Mouse (Mus musculus) spleen, postnatal 10 days (tissue): ENCODE measurements around the gene Gldn.

ENCODE experiments used
- DNase-seq, 2 experiments: peaks; one replicate each; pipeline ENCODE4 v3.0.0; 2021 to 2022; ENCODE audit warnings: low spot score in 2 of 2

The Gldn gene

DNA sequence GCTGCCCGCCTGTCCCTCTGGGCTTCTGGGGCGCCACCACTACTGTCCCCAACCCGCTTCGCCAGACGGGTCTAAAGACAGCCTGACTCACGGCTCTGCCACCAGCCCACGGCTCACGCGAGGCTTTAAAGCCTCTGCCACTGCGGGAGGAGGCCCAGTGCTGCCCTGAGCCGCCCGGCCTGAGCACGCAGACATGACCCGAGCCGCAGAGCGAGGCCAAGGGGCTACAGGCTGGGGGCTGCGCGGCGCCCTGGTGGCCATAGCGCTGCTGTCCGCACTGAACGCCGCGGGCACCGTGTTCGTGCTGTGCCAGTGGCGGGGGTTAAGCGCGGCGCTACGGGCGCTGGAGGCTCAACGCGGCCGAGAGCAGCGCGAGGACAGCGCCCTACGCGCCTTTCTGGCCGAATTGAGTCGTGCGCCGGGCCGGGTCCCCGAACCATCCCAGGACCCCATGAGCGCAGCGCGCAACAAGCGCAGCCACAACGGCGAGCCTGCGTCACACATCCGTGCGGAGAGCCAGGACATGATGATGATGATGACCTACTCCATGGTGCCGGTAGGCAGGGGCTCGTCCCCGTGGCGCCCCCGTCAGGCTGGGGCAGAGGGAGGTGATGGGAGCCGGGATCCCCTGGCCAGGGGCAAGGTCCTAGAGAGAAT lies at the start of gene Gldn:
Gene Gldn, plus strand, starts transcription at position 156 of the 657 bp plus-strand sequence.
- no peak for DNase-seq

DNA sequence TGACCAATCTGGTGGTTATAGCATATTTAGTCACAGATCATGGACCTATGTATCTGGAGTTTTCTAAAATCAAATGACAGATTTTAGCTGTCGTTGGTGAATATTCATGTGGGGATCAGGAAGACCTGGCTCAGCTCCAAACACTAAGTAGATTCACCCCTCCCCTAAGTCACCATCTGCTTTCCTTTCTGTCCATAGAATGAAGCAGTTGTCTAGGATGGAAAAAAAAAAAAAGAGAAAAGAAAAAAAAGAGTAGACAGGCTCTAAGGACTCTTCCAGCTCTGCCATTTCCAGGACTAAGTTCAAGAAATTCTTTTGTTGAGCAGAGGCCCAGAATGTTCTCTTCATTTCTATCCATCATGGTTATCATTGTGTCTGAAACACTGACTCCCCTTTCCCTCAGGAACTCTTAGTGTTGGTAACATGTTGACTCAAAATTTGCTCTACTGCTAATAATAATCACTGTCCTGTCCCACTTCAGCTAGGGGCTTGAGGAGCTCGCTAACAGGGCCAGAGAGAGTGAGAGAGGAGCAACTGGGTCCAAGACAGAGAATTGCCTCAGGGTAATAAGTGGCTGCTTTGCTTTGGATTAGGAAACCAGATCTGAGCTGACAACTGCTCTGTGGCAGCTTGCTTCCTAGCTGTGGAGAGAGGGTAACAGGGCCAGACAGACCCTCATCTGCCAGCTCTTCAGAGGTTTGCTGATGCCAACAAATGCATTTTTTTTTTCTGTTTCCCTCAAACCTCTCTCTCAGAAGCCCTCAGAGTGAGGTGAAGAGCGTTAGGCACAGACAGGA lies 41.2 kb upstream of the Gldn start:
- no peak for DNase-seq

DNA sequence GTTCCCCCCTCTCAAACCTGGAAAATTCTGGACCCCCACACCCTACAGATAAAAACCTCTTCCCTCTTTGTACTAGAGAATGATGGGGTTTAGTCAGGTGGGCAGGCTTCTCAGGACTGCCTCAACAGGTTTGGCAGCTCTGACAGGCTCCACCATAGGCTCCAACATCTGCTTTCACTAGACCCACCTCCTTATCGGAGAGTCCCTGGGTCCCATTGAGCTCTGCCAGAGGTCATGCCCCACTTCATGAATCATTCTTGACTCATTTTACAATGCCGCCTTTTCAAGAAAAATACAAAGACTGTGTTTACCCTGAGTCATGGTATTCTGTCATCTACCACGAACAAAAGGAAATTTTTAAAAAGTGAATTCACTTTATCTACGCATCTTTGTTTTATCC lies 21.5 kb upstream of the Gldn start:
- no peak for DNase-seq

DNA sequence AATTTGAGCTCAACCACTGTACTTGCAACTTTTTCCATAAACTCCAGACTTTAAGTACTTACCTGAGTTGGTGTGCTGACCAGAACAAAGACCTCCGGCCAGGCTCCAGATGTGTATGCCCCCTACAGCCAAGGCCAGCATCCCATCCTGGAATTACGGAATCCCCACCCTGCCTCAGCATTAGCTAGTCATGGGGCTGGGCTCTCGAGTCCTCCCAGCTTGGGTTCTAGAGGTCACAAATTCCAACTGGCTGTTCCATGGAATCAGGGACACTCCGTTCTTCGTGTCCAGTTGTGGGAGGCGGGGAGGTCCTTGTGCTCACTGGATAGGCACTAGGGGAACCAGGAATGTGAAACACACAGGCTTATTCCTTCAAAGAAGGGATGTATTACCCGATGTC lies 18.3 kb upstream of the Gldn start, which contains the start of gene Cyp19a1:
Gene Cyp19a1, minus strand, starts transcription at position 101 of the 400 bp plus-strand sequence.
- DNase-seq: no peak

DNA sequence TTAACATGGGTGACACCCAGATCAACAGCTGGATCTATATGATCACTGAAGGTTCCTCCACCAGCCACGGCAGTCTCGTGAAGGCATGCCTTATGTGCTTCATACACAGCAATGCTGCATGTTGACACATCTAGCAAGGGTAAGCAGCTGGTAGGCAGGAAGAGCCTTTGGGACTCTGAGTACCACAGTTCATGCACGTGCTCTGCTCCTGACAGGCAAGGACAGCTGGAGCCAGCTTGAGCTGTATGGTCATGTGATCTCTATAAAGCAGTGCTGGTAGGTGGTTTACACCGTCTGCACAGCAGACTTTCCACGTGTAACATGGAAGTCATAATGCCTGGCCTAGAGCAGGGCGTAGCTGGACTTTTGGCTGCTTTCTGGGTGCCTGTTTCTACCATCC lies 16.3 kb upstream of the Gldn start:
- DNase-seq: no peak

DNA sequence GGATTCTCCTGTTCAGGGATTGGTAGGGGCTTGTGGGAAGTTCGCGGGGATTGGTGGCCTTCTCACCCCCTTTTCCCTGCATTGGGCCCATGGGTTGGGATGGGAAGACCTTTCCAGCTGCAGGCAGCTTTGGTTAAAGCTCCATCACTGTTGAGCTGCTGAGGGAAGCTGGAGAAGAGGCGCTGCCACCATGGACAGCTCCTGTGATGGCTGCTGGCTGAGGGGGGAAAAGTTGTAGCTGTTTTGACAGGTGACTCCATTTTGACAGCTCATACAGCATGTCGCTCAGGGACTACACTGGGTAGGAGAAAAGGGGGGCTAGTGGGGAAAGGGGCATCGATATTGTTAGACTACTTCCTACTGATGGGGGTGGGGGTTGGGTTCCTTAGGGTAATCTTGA lies 15.4 kb upstream of the Gldn start:
- no peak for DNase-seq

DNA sequence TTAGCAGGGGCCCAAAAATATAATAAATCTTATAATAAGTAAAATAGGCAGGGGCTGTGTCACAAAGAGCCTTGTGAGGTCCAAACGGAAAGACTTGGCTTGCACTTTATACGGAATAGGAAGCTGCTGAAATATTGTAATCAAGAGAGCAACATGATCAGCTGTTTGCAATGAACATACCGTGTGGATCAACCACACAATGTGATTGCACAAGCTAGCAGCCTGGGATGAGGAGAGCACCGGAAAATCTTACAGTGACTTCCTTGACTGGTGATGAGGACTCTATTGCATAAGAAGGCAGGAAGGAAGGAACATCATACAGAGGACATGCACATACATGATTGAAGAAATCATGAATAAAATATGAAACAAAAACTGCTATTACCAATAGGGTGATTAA lies 11.0 kb upstream of the Gldn start:
- DNase-seq: no peak

DNA sequence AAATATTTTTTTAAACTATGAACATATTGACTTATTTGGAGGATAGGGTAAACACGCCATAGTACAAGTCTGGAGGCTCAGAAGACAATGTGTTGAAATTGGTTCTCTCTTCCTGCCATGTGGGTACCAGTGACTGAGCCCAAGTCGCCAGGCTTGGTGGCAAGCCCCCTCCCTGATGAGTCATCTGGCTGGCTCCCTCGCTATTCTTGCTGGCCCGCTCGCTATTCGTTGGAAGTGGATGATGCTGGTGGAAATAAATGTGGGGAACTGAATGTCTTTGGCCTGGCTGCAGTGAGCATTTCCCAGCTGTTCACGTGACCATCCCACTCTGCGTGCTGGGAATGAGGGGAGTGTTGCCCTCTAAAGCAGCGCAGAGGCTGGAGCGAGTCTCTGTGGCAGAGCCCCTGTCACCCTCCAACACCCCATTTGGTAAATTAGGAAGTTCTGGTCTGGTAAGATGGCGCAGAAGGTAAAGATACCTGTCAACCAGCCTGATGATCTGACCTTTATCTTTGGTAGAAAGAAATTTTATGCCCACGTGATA lies 7.2 kb upstream of the Gldn start:
- no peak for DNase-seq

DNA sequence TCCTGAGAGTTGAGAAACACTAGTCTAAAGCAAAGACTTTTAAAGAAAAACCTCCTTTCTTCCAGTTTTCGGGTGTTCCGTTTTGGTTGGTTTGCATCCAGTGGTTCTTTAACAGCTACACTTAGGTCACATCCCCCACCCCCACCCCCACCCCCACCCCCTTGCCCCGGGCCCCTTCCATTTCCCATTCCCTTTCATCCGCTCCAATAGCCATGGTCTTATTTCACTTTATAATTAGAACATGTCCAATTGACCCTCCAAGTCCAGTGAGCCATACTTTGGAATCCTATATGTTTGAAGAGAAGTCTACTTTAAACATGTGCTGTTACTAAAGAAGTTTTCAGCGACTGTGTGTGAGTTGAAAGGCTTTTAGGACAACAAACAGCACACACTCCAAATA lies 1.5 kb downstream of the Gldn start:
- no peak for DNase-seq

DNA sequence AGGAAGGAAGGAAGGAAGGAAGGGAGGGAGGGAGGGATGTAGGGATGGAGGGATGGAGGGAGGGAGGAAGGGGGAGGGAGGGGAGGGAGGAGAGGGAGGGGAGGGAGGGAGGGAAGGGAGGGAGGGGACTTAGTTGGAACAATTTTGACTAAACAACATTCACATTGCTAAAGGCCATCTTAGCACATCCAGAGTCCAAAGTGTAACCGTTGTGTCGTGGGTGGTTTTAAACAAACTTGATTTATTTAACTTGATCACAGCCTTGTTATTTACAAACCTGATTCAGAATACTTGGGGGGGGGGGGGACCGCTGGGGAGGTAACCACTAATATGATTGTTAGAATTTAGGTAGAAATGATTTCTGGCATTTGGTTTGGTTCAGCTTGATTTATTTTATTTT lies 13.1 kb downstream of the Gldn start:
- no peak for DNase-seq

DNA sequence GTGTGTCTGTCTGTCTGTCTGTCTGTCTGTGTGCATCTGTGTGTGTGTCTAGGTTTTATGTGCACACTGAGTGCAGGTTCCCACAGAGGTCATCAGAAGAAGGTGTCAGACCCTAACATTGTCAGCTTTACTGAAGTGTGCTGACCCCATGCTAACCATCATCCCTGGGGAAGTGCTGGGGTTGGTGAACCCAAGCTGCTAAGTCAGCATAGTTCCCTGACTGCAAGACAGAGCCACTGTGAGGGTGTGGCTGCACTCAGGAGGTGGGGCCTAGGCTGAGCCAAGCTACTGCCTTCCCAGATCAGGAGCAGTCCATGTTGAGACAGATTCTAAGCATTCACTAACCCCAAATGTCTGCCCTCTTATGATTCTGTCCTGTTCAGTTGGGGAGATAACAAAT lies 13.5 kb downstream of the Gldn start:
- no peak for DNase-seq

DNA sequence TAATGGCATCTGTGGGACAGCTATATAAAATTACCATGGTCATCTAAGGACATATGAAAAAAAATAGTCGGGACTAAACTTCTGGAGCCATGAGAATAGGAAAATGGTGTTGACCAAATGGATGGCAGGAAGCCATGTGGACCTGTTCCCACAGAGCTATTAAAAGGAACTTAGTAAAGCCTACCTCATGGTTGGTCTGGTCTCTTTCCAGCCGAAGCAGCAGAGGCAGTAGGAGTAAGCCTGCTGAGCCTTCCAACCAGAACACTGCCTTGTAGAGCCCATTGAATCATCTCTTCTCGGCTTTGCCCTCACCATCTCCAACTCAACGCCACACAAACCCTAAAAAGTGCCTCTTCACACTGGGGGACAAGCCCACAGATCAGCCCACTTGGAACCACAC lies 15.0 kb downstream of the Gldn start:
- no peak for DNase-seq

DNA sequence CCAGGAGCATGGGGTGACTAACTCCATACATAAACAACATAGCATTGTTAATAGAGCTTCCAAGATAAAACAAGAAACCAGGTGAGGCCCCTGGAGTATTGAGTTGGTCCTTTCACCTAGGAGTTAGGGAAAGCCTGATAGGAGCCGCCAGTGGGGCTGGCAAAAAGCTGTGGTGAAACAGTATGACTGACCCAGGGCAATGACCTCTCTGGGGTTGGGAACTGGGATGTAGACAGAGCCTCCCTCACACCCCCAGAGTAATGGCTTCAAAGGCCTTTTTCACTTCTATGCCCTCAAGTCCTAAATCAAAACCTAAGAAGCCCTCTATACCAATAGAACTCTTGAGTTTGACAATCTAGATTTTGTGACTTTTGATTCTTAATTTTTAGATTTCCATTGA lies 21.9 kb downstream of the Gldn start:
- no peak for DNase-seq

DNA sequence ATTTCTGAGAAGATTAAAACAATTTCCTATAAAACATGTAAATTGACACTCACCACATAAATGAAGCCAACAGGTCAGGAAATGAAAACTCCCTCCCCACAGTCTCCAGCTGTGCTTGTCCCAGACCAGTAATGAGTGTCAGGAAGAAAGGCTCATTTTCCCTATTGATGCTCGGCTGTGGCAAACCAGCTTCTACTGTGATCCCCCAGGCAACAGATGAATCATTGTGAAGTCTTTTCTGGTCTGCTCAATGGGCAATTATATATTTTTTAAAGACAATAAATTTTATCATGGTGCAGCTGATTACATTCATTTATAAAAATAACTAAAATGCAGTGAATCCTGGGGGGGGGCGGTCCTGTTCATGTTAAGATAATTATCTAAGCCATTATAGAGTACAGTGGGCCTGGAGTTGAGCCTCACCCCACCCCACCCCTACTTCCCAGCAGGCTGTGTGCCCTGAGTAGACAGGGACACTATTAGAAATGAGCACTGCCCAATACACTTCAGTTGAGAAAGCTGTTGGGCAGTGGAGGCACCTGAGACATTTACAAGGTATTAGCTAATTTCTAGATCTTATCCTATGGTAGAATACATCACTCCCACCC lies 22.6 kb downstream of the Gldn start:
- DNase-seq: no peak

DNA sequence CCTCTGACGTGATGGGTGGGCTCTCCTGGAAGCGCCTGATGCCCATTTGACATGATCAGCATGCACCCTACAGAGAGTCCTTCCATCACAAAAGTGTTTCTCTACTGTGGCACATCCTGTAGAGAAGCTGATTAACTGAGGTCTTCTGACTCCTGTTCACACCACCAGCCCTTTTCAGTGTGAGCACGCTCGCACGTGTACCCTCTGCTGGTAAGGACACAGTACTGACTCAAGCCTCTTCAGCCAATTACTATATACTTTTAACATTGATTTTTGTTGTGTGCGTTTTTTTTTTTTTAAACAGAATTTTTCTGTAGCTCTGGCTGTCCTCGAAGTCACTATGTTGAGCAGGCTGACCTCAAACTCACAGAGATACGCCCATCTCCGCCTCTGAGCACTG lies 30.1 kb downstream of the Gldn start:
- no peak for DNase-seq

DNA sequence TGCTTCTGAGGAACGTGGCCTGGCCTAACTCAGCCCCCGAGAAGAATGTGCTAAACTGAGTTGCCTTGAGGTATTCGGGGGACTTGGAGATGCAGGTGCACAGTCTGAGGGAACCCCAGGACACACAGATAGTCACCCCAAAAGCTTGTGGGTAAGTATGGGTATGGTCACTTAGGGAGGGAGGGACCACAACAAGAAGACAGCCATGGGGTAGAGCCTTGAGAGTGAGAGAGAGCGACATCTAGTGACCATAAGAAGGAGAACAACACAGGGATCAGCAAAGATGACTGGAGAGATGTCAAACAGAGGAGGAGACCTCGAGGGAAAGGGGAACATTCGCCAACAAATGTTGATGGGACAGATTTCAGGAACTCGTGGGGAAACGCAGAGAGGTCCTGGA lies 37.2 kb downstream of the Gldn start:
- DNase-seq: no peak

DNA sequence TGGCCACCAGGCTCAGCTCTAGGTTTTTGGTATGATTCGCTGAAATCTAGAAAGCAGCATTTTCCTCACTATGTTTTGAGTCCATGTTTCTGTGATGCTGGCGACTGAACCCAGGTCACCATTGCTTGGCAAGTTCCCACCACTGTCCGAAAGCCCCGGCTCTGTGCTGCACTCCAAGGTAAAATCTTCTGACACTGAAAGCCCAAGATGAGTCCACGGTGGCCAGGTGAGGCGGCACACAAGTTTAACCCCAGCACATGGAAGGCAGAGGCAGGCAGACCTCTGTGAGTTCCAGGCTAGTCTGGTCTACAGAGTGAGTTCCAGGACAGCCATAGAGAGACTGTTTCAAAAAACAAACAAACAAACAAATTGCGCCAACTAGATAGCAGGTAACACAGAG lies 42.9 kb downstream of the Gldn start:
- no peak for DNase-seq

DNA sequence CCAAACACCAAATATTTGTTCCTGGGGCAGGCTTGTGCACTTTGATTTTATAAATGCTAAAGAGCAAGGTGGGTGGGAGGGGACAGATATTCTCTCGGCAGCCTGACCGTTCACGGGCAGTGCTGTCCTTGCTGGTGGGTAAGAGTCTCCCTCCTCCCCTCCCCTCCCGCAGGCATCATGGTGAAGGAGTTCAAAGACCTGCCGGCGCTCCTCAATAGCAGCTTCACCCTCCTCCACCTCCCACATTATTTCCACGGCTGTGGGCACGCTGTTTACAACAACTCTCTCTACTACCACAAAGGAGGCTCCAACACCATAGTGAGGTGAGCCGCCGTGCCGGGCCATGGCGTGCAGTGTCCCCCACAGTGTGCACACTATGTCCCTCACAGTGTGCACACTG lies 49.3 kb downstream of the Gldn start:
- DNase-seq: no peak

DNA sequence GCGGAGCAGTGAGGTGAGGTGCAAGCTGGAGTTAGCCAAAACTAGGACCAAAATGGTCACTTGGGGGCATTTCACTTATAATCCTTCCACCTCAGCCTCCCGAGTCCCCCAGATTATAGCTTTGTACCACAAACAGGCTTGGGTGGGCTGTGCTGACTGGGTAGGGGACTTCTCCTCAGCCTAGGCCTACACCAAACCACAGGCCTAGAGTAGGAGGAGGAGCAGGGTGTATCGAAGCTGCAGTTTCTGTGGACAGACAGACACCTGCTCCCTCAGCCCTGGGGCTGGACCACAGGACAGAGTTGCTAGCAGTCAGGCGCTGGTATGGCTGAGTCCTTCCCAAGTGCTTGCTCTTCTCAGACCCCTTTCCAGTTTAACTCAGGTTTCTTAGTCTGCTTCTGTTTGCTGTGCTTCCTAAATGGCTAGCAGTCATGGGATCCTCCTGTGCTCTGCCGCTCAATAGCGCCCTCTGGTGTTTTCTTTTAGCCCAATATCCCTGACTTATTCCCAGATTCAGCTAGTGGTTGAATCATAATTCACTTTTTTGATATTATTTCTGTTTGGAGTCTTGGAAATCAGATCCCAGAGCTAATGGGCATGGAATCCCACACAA lies 50.4 kb downstream of the Gldn start:
- peak in 1 of 2 experiments; percentile 18 for DNase-seq

DNA sequence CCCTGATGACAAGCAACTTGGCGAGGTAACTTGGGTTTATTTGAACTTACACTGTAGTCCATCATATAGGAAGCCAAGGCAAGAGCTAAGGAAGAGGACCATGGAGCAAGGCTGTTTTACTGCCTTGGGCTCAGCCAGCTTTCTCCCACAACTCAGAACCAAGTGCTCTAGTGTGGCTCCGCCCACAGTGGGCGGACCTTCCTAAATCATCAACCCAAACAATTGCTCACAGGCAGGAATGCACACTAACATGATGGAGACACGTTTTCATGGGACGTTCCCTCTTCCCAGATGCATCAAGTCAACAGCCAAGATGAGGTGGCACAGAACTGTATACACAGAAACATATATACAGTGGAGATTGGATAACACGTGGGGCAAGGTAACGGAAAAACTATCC lies 55.7 kb downstream of the Gldn start:
- no peak for DNase-seq

DNA sequence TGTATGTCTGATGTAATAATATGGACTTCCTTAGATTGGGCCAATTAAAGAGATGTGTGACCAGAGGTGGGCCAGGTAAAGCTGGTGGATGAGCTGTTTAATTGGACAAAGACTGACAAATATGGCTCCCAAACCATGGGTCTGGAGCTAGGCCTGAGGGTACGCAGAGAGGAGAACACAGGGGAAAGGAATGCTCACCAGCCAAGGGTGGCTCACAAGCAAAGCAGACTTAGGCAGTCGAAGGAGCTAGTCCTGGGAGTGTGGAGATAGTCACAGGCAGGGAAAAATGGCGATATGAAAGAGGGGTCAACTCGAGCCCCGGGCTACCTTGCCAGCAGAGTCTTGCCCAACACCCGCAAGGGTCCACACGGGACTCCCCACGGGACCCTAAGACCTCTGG lies 70.5 kb downstream of the Gldn start:
- DNase-seq: no peak
